Comparison of ENCODE assay signal across 14 mouse cellular contexts in the genomic region with DNA sequence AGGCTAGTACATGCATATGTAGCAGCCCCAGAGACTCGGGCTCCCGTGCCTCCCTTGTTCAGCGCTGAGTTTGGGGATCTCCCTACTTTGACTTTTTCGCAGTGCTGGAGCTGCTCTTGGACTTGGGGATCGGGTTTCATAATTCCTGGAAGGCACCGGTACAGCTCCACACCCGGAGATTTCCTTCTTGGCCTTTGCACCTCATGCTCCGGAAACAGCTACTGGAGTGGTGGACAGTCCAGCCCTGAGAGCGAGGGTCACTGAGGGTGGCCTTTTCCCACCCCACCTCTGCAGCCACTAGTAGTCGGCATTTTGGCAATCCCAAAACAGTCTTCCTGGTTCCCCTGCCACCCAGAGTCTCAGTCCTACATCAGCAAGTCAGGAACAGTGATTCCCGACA. TPM values are rescaled to one million over a fixed set of nuclear protein-coding genes. Genes with fewer than 3 reads are reported as not detected.
DNase-seq lines count a peak whose midpoint lies in the region; ATAC-seq lines count a peak whose summit lies in the region.
"Had no signal": no experiment of that assay in that cellular context is flagged by ENCODE, and none has a peak within 500 bp of the region (broad histone marks: within the 10 kb centered on the region; RNA-seq: fewer than 3 reads in every experiment).

No protein-coding gene starts in this region.

- whole genome bisulfite sequencing in heart, embryonic 10.5 days, result 75% methylated on average over 11 of the region's 11 CpGs
- 40% methylated on average over 11 of the region's 11 CpGs for WGBS in kidney, embryonic 15.5 days

- peak; percentile 60 for DNase-seq in heart, adult 8-10 months (ENCODE audit: low spot score)
- DNase-seq in heart, embryonic 10.5 days (ENCODE audit: low spot score), result no peak
- peak; percentile 5 for DNase-seq in testis, postnatal 14 days (ENCODE audit: low spot score)
- DNase-seq in testis, postnatal 10 days (ENCODE audit: low spot score), result no peak
- no peak for DNase-seq in thymus, postnatal 25 days
- no peak for DNase-seq in ovary, postnatal 14 days (ENCODE audit: low spot score)
- DNase-seq: cerebellum, postnatal 10 days; thymus, postnatal 4 days had no signal

- H3K4me3 ChIP-seq in heart, embryonic 10.5 days, result no peak overlapping the region
- H3K4me3 ChIP-seq in kidney, embryonic 15.5 days (replicated peaks), result no peak overlapping the region
- H3K4me3 ChIP-seq: left cerebral cortex, adult 2 months; neural tube, embryonic 15.5 days had no signal

- ATAC-seq in kidney, embryonic 15.5 days (replicated peaks; ENCODE audit: low FRiP score), result no peak
- ATAC-seq in megakaryocyte-erythroid progenitor cell, adult 5-6 weeks (replicated peaks; ENCODE audit: low FRiP score, low TSS enrichment, poor library complexity, severe bottlenecking), result no peak
- ATAC-seq: CD4-positive, CD25-positive, alpha-beta regulatory T cell, adult 4 months had no signal

- H3K4me1 ChIP-seq in heart, embryonic 10.5 days, result peaks cover 20% of the 10 kb centered on the region
- peaks cover 28% of the 10 kb centered on the region for H3K4me1 ChIP-seq in kidney, embryonic 15.5 days

- H3K27ac ChIP-seq in heart, embryonic 10.5 days, result no peak overlapping the region
- peak overlapping the region; percentile 19 for H3K27ac ChIP-seq in kidney, embryonic 15.5 days
- H3K27ac ChIP-seq: left cerebral cortex, adult 2 months; liver, embryonic 14.5 days; neural tube, embryonic 15.5 days had no signal

- H3K27me3 ChIP-seq in heart, embryonic 10.5 days (ENCODE audit: insufficient read depth, poor library complexity, severe bottlenecking), result no peaks in the 10 kb centered on the region
- no peaks in the 10 kb centered on the region for H3K27me3 ChIP-seq in kidney, embryonic 15.5 days
- H3K27me3 ChIP-seq: neural tube, embryonic 15.5 days had no signal

- H3K9ac ChIP-seq in kidney, embryonic 15.5 days, result no peak overlapping the region
- H3K9ac ChIP-seq: liver, embryonic 14.5 days; neural tube, embryonic 15.5 days had no signal

- H3K36me3 ChIP-seq in heart, embryonic 10.5 days, result peaks cover 25% of the 10 kb centered on the region
- peaks cover 32% of the 10 kb centered on the region for H3K36me3 ChIP-seq in kidney, embryonic 15.5 days

- no peaks in the 10 kb centered on the region for H3K9me3 ChIP-seq in heart, embryonic 10.5 days
- H3K9me3 ChIP-seq in kidney, embryonic 15.5 days (replicated peaks), result no peaks in the 10 kb centered on the region
- H3K9me3 ChIP-seq: neural tube, embryonic 15.5 days had no signal

- no peak overlapping the region for H3K4me2 ChIP-seq in kidney, embryonic 15.5 days
- H3K4me2 ChIP-seq: neural tube, embryonic 15.5 days had no signal

RNA-seq across cellular contexts. Expression of a gene that starts 4.5 kb away (rescaled TPM):
- 10 to 100 TPM; 29.3 to 34.3 (median 32.3) TPM for total RNA-seq in heart, adult 8-10 months (2022)
- polyA plus RNA-seq in heart, embryonic 10.5 days (2016; fragmentation: Nextera tagmentation; extraction: Ambion mirVana), result 16.9 and 18.7 TPM in 2 replicates
- polyA plus RNA-seq in kidney, embryonic 15.5 days (2015; fragmentation: Nextera tagmentation; extraction: Ambion mirVana), result 26.6 and 28.7 TPM in 2 replicates
- 33.8 and 34.5 TPM in 2 replicates for total RNA-seq in megakaryocyte-erythroid progenitor cell, adult 5-6 weeks (2014; fragmentation: Nextera tagmentation)
- total RNA-seq in megakaryocyte-erythroid progenitor cell, adult 5-6 weeks (2017), result 19.9 and 26.5 TPM in 2 replicates

RNA-seq across cellular contexts. Expression of a gene that starts 15.0 kb away (rescaled TPM):
- 10 to 100 TPM; 84.0 to 98.9 (median 92.7) TPM for total RNA-seq in heart, adult 8-10 months (2022)
- polyA plus RNA-seq in heart, embryonic 10.5 days (2016; fragmentation: Nextera tagmentation; extraction: Ambion mirVana), result 55.3 and 75.2 TPM in 2 replicates
- polyA plus RNA-seq in kidney, embryonic 15.5 days (2015; fragmentation: Nextera tagmentation; extraction: Ambion mirVana), result 59.8 and 67.6 TPM in 2 replicates
- 36.5 and 37.4 TPM in 2 replicates for total RNA-seq in megakaryocyte-erythroid progenitor cell, adult 5-6 weeks (2014; fragmentation: Nextera tagmentation)
- 13.5 and 32.6 TPM in 2 replicates for total RNA-seq in megakaryocyte-erythroid progenitor cell, adult 5-6 weeks (2017)

RNA-seq across cellular contexts. Expression of a gene that starts 43.7 kb away (rescaled TPM):
- 10 to 100 TPM; 73.0 to 84.5 (median 75.2) TPM for total RNA-seq in heart, adult 8-10 months (2022)
- polyA plus RNA-seq in heart, embryonic 10.5 days (2016; fragmentation: Nextera tagmentation; extraction: Ambion mirVana), result 110 and 113 TPM in 2 replicates
- polyA plus RNA-seq in kidney, embryonic 15.5 days (2015; fragmentation: Nextera tagmentation; extraction: Ambion mirVana), result 119 and 131 TPM in 2 replicates
- 33.0 and 38.5 TPM in 2 replicates for total RNA-seq in megakaryocyte-erythroid progenitor cell, adult 5-6 weeks (2014; fragmentation: Nextera tagmentation)
- total RNA-seq in megakaryocyte-erythroid progenitor cell, adult 5-6 weeks (2017), result 29.5 and 39.8 TPM in 2 replicates

RNA-seq across cellular contexts. Expression of a gene that starts 47.4 kb away (rescaled TPM):
- 100 to 1,000 TPM in 3 of 4 experiments, 10 to 100 TPM in 1; 89.5 to 110 (median 105) TPM for total RNA-seq in heart, adult 8-10 months (2022)
- polyA plus RNA-seq in heart, embryonic 10.5 days (2016; fragmentation: Nextera tagmentation; extraction: Ambion mirVana), result 56.1 and 80.1 TPM in 2 replicates
- polyA plus RNA-seq in kidney, embryonic 15.5 days (2015; fragmentation: Nextera tagmentation; extraction: Ambion mirVana), result 77.6 and 83.5 TPM in 2 replicates
- 69.0 and 96.5 TPM in 2 replicates for total RNA-seq in megakaryocyte-erythroid progenitor cell, adult 5-6 weeks (2014; fragmentation: Nextera tagmentation)
- 46.2 and 58.2 TPM in 2 replicates for total RNA-seq in megakaryocyte-erythroid progenitor cell, adult 5-6 weeks (2017)

Comparison
In these comparisons a context has a peak if more than half of its experiments do, and no peak if none do; other contexts are left out.
1. DNase-seq: peak in heart, adult 8-10 months (single experiment) and testis, postnatal 14 days (single experiment); none in heart, embryonic 10.5 days (single experiment), testis, postnatal 10 days (single experiment), thymus, postnatal 25 days (single experiment) and ovary, postnatal 14 days (single experiment).